Mouse (Mus musculus) heart, adult 18-20 months (tissue): ENCODE data around the gene Serhl. TPM values are rescaled to one million over a fixed set of nuclear protein-coding genes. Genes with fewer than 3 reads are reported as not detected.

Source experiments
- DNase-seq, 2 experiments: peaks; one replicate each; pipeline ENCODE4 v3.0.0; 2021 to 2022; ENCODE audit warnings: mixed read lengths in 1 of 2
- total RNA-seq, 2 experiments: library from RNA; stranded (reverse); gene quantifications; 2 replicates each; pipeline ENCODE4 v1.2.3; 2021

Serhl gene
- total RNA-seq, 2 experiments from 2014 or later: 46.1 to 55.5 TPM

GRCm38 (mm10) chr15:83084022-83084640, 5.2 kb upstream of the Serhl start:
- DNase-seq: peak; percentile 51 to 63

- DNase-seq: peak; percentile 49 to 53
Measured at GRCm38 (mm10) chr15:83085901-83086300, 3.4 kb upstream of the Serhl start.

GRCm38 (mm10) chr15:83086636-83087328, 2.5 kb upstream of the Serhl start:
- DNase-seq: no peak

GRCm38 (mm10) chr15:83088495-83089428, 544 bp upstream of the Serhl start:
- DNase-seq: no peak

- no peak for DNase-seq
Measured at GRCm38 (mm10) chr15:83090874-83091273, 1.6 kb downstream of the Serhl start.

- peak; percentile 60 to 71 for DNase-seq
Measured at GRCm38 (mm10) chr15:83093687-83094086, 4.4 kb downstream of the Serhl start.

GRCm38 (mm10) chr15:83095950-83096349, 6.6 kb downstream of the Serhl start:
- DNase-seq: no peak

- DNase-seq: peak; percentile 97
Measured at GRCm38 (mm10) chr15:83099533-83100331, 10.4 kb downstream of the Serhl start.

GRCm38 (mm10) chr15:83100332-83100662, 11.0 kb downstream of the Serhl start:
- no peak for DNase-seq

GRCm38 (mm10) chr15:83103111-83103510, 13.8 kb downstream of the Serhl start:
- DNase-seq: no peak

- no peak for DNase-seq
Measured at GRCm38 (mm10) chr15:83106426-83106825, 17.1 kb downstream of the Serhl start.

- no peak for DNase-seq
Measured at GRCm38 (mm10) chr15:83107814-83108213, 18.5 kb downstream of the Serhl start.

GRCm38 (mm10) chr15:83111290-83111689, 22.0 kb downstream of the Serhl start:
- DNase-seq: no peak

- no peak for DNase-seq
Measured at GRCm38 (mm10) chr15:83111874-83112273, 22.6 kb downstream of the Serhl start.

- DNase-seq: peak; percentile 72 to 85
Measured at GRCm38 (mm10) chr15:83112898-83113297, 23.6 kb downstream of the Serhl start.

- DNase-seq: no peak
Measured at GRCm38 (mm10) chr15:83114106-83114505, 24.8 kb downstream of the Serhl start.

GRCm38 (mm10) chr15:83115071-83115470, 25.8 kb downstream of the Serhl start:
- DNase-seq: no peak

- DNase-seq: peak; percentile 26 to 42
Measured at GRCm38 (mm10) chr15:83118360-83118759, 29.1 kb downstream of the Serhl start.

GRCm38 (mm10) chr15:83121709-83122565, 32.6 kb downstream of the Serhl start:
- peak; percentile 38 to 49 for DNase-seq

GRCm38 (mm10) chr15:83122566-83123145, 33.4 kb downstream of the Serhl start, which contains the start of gene Rrp7a:
Gene Rrp7a, minus strand, starts transcription at chr15:83122801.
- peak; percentile 95 for DNase-seq

- no peak for DNase-seq
Measured at GRCm38 (mm10) chr15:83124625-83125024, 35.3 kb downstream of the Serhl start.
